Mouse (Mus musculus): ENCODE measurements around the gene Mllt6. TPM values are rescaled to one million over a fixed set of nuclear protein-coding genes. Genes with fewer than 3 reads are reported as not detected.

Gene Mllt6
- polyA plus RNA-seq, 1 experiment from 2014 or later, result 2.5 TPM

DNA sequence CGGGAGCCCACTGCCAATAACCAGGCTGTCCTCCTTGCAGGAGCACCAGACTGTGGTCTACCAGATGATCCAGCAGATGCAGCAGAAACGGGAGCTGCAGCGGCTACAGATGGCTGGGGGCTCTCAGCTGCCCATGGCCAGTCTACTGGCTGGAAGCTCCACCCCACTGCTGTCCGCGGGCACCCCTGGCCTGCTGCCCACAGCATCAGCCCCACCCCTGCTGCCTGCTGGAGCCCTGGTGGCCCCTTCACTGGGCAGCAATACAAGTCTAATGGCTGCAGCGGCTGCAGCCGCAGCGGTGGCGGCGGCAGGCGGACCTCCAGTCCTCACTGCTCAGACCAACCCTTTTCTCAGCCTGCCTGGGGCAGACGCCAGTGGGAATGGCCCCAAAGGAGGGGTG lies 17.2 kb downstream of the Mllt6 start:
- H3K36me3 ChIP-seq (ENCODE audit: control insufficient read depth, insufficient read depth, low read length), result peaks cover 8% of the 10 kb centered on the region
- no peaks in the 10 kb centered on the region for H3K9me3 ChIP-seq (replicated peaks; ENCODE audit: control insufficient read depth, low read length)
- no peak overlapping the region for H3K9ac ChIP-seq (ENCODE audit: low read length)
- ATAC-seq (ENCODE audit: insufficient read depth, low FRiP score), result no peak
- H3K27ac ChIP-seq (ENCODE audit: low read length), result no peak overlapping the region
- no peak overlapping the region for H3K4me3 ChIP-seq (replicated peaks; ENCODE audit: low read length)
- WGBS, result 76% methylated on average over 12 of the region's 12 CpGs
- H3K27me3 ChIP-seq (ENCODE audit: control insufficient read depth, insufficient read depth, low read length), result no peaks in the 10 kb centered on the region
- 0 out of 2 replicates have a peak, but pooled peaks cover 1% of the 10 kb centered on the region for H3K4me1 ChIP-seq (ENCODE audit: control insufficient read depth, insufficient read depth, low read length)
- H3K4me2 ChIP-seq (ENCODE audit: low read depth, low read length), result no peak overlapping the region

DNA sequence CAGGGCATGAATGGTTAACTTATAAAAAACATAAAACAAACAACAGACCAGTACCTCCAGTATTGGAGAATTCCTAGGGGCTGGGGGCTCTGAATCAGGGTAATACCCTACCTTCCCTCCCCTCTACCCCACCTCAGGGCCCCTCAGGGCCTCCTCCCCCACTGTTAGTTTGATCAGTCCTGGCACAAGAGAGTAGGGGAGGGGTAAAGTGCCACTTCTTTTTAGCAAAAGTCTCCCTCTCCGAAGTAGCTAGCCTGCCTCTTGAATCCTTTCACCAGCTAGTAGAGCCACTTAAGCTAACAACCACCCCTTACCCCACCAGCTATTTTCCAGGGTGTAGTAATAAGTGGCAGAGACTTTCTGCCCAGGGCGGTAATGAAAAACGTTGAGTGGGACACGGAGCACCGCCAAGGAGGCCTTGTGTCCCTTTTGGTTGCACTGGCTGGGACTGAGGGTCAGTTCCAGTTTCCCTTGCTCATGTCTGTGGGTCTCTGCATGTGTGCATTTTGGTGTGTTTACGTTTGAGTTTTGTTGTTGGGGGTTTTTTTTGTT lies 19.4 kb downstream of the Mllt6 start:
- Histone ChIP-seq H3K9ac (ENCODE audit: low read length) (no peak overlapping the region), H3K4me1 (ENCODE audit: control insufficient read depth, insufficient read depth, low read length) (peaks cover 15% of the 10 kb centered on the region), H3K4me2 (ENCODE audit: low read depth, low read length) (no peak overlapping the region), H3K27ac (ENCODE audit: low read length) (no peak overlapping the region), H3K4me3 (replicated peaks; ENCODE audit: low read length) (no peak overlapping the region), H3K36me3 (ENCODE audit: control insufficient read depth, insufficient read depth, low read length) (peaks cover 4% of the 10 kb centered on the region; the same call in 1 of the 2 replicates), H3K27me3 (ENCODE audit: control insufficient read depth, insufficient read depth, low read length) (no peaks in the 10 kb centered on the region), H3K9me3 (replicated peaks; ENCODE audit: control insufficient read depth, low read length) (no peaks in the 10 kb centered on the region)
- 72% methylated on average over 6 of the region's 6 CpGs for whole genome bisulfite sequencing
- no peak for ATAC-seq (ENCODE audit: insufficient read depth, low FRiP score)

DNA sequence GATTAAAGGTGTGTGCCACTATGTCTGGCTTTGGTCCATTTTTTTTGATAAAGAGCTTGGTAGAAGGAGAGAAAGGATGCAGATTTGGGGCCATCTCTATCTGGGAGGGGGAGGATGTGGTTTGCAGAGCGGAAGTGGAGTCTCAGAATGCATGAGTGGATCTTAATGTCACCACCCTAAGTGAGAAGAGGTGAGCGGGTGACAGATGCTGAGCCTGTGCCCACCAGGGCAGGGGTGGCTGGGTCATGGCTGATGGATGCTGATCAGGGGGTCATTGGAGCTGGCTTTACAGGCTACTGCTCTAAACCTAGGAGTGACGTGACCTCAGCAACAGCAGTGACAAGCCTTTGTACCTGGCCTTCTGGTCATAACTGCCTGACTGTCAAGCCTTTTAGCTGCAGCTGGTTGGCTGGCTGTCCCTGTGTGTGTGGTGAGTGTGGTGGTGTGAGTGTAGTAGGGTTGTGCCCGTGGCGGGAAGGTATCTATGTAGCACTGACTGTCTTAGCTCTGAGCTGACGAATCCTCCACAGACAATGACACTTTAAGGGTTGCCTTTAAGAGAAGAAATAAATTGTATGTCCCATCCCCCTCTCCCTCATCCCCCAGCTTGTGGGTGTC lies 21.0 kb downstream of the Mllt6 start:
- no peaks in the 10 kb centered on the region for H3K27me3 ChIP-seq (ENCODE audit: control insufficient read depth, insufficient read depth, low read length)
- WGBS, result 82% methylated on average over 6 of the region's 6 CpGs
- no peaks in the 10 kb centered on the region for H3K9me3 ChIP-seq (replicated peaks; ENCODE audit: control insufficient read depth, low read length)
- H3K4me1 ChIP-seq (ENCODE audit: control insufficient read depth, insufficient read depth, low read length), result peaks cover 15% of the 10 kb centered on the region
- no peak overlapping the region for H3K4me2 ChIP-seq (ENCODE audit: low read depth, low read length)
- H3K36me3 ChIP-seq (ENCODE audit: control insufficient read depth, insufficient read depth, low read length), result peaks cover 7% of the 10 kb centered on the region; the same call in 1 of the 2 replicates
- no peak for ATAC-seq (ENCODE audit: insufficient read depth, low FRiP score)
- no peak overlapping the region for H3K4me3 ChIP-seq (replicated peaks; ENCODE audit: low read length)
- no peak overlapping the region for H3K9ac ChIP-seq (ENCODE audit: low read length)
- H3K27ac ChIP-seq (ENCODE audit: low read length), result no peak overlapping the region

DNA sequence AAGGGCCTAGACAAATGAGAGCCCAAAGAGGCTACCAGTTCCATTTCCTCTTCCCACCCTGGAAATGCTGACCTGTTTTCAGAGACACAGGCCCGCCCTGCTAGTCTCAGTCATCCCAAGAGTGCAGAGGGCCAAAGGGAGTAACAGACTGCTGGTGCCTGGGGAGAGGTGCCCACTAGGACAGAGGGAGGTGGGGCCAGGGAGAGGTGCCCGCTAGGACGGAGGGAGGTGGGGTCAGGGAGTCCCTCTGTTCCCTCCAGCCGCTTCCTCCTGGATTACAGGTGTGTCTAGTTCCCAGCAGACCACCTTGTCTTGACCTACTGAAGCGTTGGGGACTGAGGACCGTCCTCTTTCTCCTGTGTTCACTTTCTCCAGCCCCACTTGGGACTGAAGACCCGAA lies 21.6 kb downstream of the Mllt6 start:
- Histone ChIP-seq H3K4me1 (ENCODE audit: control insufficient read depth, insufficient read depth, low read length) (peaks cover 15% of the 10 kb centered on the region), H3K27me3 (ENCODE audit: control insufficient read depth, insufficient read depth, low read length) (no peaks in the 10 kb centered on the region), H3K9ac (ENCODE audit: low read length) (no peak overlapping the region), H3K9me3 (replicated peaks; ENCODE audit: control insufficient read depth, low read length) (no peaks in the 10 kb centered on the region), H3K27ac (ENCODE audit: low read length) (no peak overlapping the region), H3K4me2 (ENCODE audit: low read depth, low read length) (no peak overlapping the region), H3K36me3 (ENCODE audit: control insufficient read depth, insufficient read depth, low read length) (peaks cover 8% of the 10 kb centered on the region), H3K4me3 (replicated peaks; ENCODE audit: low read length) (no peak overlapping the region)
- ATAC-seq (ENCODE audit: insufficient read depth, low FRiP score), result no peak
- WGBS, result 30% methylated on average over 7 of the region's 7 CpGs

DNA sequence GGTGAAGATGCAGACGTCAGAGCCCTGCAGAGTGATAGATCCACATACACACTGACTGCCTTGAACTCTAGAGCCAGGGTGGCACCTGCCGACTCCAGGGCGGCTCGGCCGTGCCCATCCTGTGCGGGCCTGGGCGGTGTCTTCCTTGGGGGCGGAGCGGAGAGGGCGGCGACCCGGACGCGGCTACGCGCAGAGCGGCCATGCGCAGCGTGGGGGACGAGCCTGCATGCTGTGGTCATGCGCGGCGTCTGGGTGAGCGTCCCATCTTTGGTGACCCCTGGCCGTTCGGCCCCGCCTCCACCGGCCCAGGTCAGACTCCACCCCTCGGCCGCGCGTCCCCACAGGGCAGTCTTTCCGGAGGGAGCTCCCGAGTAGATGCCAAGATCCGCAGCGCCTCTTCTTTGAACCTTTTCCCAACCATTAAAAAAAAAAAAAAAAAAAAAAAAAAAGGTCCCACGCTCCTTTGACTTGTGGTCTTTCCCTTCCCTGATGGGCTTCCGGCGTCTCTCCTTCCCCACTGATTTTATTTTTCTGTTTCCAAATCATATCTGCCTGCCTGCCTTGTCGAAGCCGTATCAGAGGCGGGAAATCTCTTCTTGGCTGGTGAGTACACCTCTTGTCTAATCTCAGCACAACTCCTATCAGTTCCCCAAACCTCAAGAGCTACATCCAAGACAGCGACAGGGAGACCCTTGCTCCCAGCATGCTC lies 22.6 kb downstream of the Mllt6 start, which contains the start of gene Cisd3:
Cisd3 (plus strand) TSS at position 214 of the 709 bp plus-strand sequence.
- ATAC-seq (ENCODE audit: insufficient read depth, low FRiP score), result peak; percentile 92
- no peaks in the 10 kb centered on the region for H3K27me3 ChIP-seq (ENCODE audit: control insufficient read depth, insufficient read depth, low read length)
- H3K9ac ChIP-seq (ENCODE audit: low read length), result peak within 1 kb of the TSS; percentile 54
- H3K4me2 ChIP-seq (ENCODE audit: low read depth, low read length), result peak within 1 kb of the TSS; percentile 62
- peak within 1 kb of the TSS; percentile 42 for H3K27ac ChIP-seq (ENCODE audit: low read length)
- H3K4me1 ChIP-seq (ENCODE audit: control insufficient read depth, insufficient read depth, low read length), result peaks cover 15% of the 10 kb centered on the region
- WGBS, result 1% methylated on average over 43 of the region's 43 CpGs
- H3K36me3 ChIP-seq (ENCODE audit: control insufficient read depth, insufficient read depth, low read length), result peaks cover 10% of the 10 kb centered on the region; the same call in 1 of the 2 replicates
- no peaks in the 10 kb centered on the region for H3K9me3 ChIP-seq (replicated peaks; ENCODE audit: control insufficient read depth, low read length)
- peak within 1 kb of the TSS; percentile 37 for H3K4me3 ChIP-seq (replicated peaks; ENCODE audit: low read length)

DNA sequence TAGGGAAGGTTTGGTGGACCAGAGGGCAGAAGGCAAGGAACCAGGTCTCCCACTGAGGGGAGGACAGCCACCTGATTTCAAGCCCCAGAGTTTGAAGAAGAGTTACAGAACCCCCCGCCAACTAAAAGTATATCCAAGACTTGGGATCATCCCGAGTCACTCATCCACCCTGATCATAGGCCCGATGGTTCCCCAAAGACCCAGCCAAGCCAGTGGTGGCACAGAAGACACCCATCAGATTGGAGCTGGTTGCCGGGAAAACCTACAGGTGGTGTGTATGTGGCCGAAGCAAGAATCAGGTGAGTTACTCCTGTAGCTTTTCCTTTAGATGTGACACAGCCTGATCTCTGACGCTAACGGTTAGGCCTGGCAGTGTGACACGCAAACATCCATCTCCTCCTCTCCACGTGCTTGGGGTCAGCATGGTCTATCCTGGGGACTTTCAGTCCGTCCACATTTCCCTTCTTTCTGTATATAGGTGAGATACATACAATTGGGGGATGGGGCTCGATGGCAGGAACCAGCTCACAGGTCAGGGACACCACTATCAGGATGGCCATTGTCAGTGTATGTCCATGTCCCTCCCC lies 23.2 kb downstream of the Mllt6 start:
- Histone ChIP-seq H3K9me3 (replicated peaks; ENCODE audit: control insufficient read depth, low read length) (no peaks in the 10 kb centered on the region), H3K27ac (ENCODE audit: low read length) (no peak overlapping the region), H3K4me2 (ENCODE audit: low read depth, low read length) (peak overlapping the region; percentile 62), H3K4me1 (ENCODE audit: control insufficient read depth, insufficient read depth, low read length) (peaks cover 15% of the 10 kb centered on the region), H3K36me3 (ENCODE audit: control insufficient read depth, insufficient read depth, low read length) (peaks cover 17% of the 10 kb centered on the region; the same call in 1 of the 2 replicates), H3K27me3 (ENCODE audit: control insufficient read depth, insufficient read depth, low read length) (no peaks in the 10 kb centered on the region), H3K9ac (ENCODE audit: low read length) (peak overlapping the region; percentile 54), H3K4me3 (replicated peaks; ENCODE audit: low read length) (peak overlapping the region; percentile 37)
- no peak for ATAC-seq (ENCODE audit: insufficient read depth, low FRiP score)
- WGBS, result 64% methylated on average over 11 of the region's 11 CpGs

DNA sequence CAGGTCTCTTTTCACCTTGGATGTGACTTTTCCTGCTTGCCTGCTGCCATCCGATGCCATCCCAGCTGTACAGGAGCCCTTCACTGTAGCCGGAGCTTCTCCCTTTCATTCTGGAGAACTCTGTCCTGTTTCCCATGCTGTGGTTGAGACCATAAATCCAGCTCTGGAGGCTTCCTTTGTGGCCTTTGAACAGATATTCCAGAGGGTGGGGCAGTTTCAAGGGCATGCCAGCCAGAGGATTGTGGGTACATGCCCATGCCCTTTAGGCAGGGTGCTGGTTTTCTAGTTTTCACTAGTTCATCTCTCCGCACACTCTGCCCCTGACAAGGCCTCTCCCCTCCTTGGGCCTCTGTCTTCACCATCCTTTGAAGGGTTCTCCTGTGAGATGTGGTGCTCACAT lies 23.8 kb downstream of the Mllt6 start:
- no peak overlapping the region for H3K27ac ChIP-seq (ENCODE audit: low read length)
- no peak for ATAC-seq (ENCODE audit: insufficient read depth, low FRiP score)
- peak overlapping the region; percentile 62 for H3K4me2 ChIP-seq (ENCODE audit: low read depth, low read length)
- peaks cover 15% of the 10 kb centered on the region for H3K4me1 ChIP-seq (ENCODE audit: control insufficient read depth, insufficient read depth, low read length)
- 90% methylated on average over 3 of the region's 3 CpGs for WGBS
- no peaks in the 10 kb centered on the region for H3K27me3 ChIP-seq (ENCODE audit: control insufficient read depth, insufficient read depth, low read length)
- no peak overlapping the region for H3K9ac ChIP-seq (ENCODE audit: low read length)
- no peaks in the 10 kb centered on the region for H3K9me3 ChIP-seq (replicated peaks; ENCODE audit: control insufficient read depth, low read length)
- H3K4me3 ChIP-seq (replicated peaks; ENCODE audit: low read length), result no peak overlapping the region
- H3K36me3 ChIP-seq (ENCODE audit: control insufficient read depth, insufficient read depth, low read length), result peaks cover 19% of the 10 kb centered on the region; the same call in 1 of the 2 replicates

DNA sequence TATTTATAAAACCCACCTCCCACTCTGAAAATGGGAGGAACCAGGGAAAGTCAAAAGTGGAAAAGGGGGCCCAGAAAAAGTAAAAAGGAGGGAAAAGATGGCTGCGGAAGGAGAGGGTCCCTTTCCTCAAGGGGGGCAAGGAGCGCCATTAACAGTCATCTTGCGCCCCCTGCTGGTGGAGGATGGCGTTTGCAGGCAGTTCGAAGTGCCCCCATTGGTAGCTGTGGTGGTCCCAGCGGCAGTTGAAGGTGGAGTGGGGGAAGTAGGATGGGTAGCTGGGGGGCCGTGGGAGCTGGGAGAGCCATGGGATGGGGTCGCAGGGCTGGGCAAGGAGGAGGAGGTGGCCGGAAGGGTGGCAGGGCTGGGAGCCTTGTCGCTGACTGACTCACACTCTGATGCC lies 26.6 kb downstream of the Mllt6 start:
- peaks cover 27% of the 10 kb centered on the region; the same call in 1 of the 2 replicates for H3K36me3 ChIP-seq (ENCODE audit: control insufficient read depth, insufficient read depth, low read length)
- no peaks in the 10 kb centered on the region for H3K27me3 ChIP-seq (ENCODE audit: control insufficient read depth, insufficient read depth, low read length)
- no peak overlapping the region for H3K4me3 ChIP-seq (replicated peaks; ENCODE audit: low read length)
- no peaks in the 10 kb centered on the region for H3K9me3 ChIP-seq (replicated peaks; ENCODE audit: control insufficient read depth, low read length)
- no peak overlapping the region for H3K4me2 ChIP-seq (ENCODE audit: low read depth, low read length)
- no peak overlapping the region for H3K9ac ChIP-seq (ENCODE audit: low read length)
- 32% methylated on average over 10 of the region's 10 CpGs for WGBS
- no peak overlapping the region for H3K27ac ChIP-seq (ENCODE audit: low read length)
- peaks cover 24% of the 10 kb centered on the region for H3K4me1 ChIP-seq (ENCODE audit: control insufficient read depth, insufficient read depth, low read length)
- ATAC-seq (ENCODE audit: insufficient read depth, low FRiP score), result no peak

DNA sequence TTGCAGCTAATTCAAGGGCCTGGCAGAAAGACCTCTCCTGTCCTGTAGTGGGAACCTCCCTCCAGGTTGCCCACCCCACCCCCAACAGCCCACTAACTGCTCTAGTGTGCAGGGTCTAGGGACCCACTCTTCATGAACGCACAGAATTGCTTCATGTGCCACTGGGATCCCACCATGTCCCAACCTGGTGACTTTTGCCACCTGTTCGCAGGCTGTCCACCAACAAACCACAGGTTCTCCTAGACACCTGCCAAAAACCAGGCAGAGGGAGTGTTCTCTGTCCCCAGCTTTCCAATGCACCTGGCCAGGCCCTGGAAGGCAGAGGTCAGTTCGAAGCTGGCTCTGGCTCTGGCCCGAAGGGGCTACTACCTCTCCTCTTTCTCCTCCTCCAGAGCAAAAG lies 31.2 kb downstream of the Mllt6 start:
- 69% methylated on average over 4 of the region's 4 CpGs for WGBS
- Histone ChIP-seq H3K27ac (ENCODE audit: low read length) (peak overlapping the region; percentile 79), H3K9ac (ENCODE audit: low read length) (peak overlapping the region; percentile 35), H3K4me1 (ENCODE audit: control insufficient read depth, insufficient read depth, low read length) (peaks cover 40% of the 10 kb centered on the region), H3K9me3 (replicated peaks; ENCODE audit: control insufficient read depth, low read length) (no peaks in the 10 kb centered on the region), H3K36me3 (ENCODE audit: control insufficient read depth, insufficient read depth, low read length) (peaks cover 22% of the 10 kb centered on the region; the same call in 1 of the 2 replicates), H3K4me2 (ENCODE audit: low read depth, low read length) (peak overlapping the region; percentile 31; the same call in 1 of the 2 replicates), H3K4me3 (replicated peaks; ENCODE audit: low read length) (no peak overlapping the region), H3K27me3 (ENCODE audit: control insufficient read depth, insufficient read depth, low read length) (no peaks in the 10 kb centered on the region)
- ATAC-seq (ENCODE audit: insufficient read depth, low FRiP score), result no peak
